Mouse (Mus musculus) heart, postnatal 0 days (tissue): ENCODE results near the gene Trim37.

Source experiments
- CTCF ChIP-seq: IDR thresholded peaks from 2 replicates; pipeline ENCODE4 v1.5.1; 2016; ENCODE audit warnings: antibody characterized with exemption, control low read depth, low read depth
- EP300 ChIP-seq: IDR thresholded peaks from 2 replicates; pipeline ENCODE4 v1.6.1; 2016; ENCODE audit warnings: antibody characterized with exemption, low read depth

DNA sequence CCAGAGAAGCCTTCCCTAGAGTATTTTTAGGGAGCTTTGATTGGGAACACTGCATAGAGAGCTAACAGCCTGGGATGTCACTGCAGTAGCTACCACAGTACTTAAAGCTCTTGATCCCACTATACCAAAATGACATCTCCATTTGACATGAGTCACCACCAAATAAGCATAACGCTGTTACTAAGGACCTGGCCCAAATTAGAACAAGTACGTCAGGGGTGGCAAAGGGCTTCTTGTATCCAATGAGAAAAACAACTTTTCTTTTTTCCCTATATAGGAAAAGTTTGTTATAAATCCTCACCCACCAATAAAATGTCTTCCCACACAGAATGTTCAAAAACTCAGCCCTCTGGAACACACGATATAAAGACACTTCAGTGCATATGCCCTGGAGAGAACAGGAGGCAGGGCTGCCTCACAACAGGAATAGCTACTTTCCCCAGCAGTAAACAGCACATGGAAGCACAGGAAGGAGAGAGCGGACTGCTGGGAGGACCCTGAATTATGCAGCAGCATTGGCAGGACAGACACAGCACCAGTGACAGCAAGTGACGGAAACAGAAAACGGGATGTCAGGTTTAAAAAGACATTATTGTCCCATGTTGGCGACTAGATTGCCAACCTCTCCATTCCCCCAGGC lies 112.1 kb downstream of the Trim37 start:
- TF ChIP-seq CTCF (no peak), EP300 (no peak)
